Mouse (Mus musculus) mesoderm, embryonic 11.5 days (tissue): Measurements from ENCODE around the gene Ift122.

Source experiments
- DNase-seq: peaks from one replicate; pipeline ENCODE4 v3.0.0-alpha.2; 2012; ENCODE audit warnings: low read depth, low spot score

Ift122 gene

GRCm38 (mm10) chr6:115891061-115891460, 37.8 kb downstream of the Ift122 start:
- DNase-seq, result no peak

GRCm38 (mm10) chr6:115891497-115892061, 38.3 kb downstream of the Ift122 start:
- peak; percentile 37 for DNase-seq

- no peak for DNase-seq
Observed at GRCm38 (mm10) chr6:115892363-115892762, 39.1 kb downstream of the Ift122 start.

- DNase-seq, result no peak
Observed at GRCm38 (mm10) chr6:115896346-115896745, 43.1 kb downstream of the Ift122 start.

- DNase-seq, result no peak
Observed at GRCm38 (mm10) chr6:115897117-115897516, 43.8 kb downstream of the Ift122 start.

GRCm38 (mm10) chr6:115897926-115898520, 44.8 kb downstream of the Ift122 start:
- DNase-seq, result no peak

GRCm38 (mm10) chr6:115901062-115901461, 47.8 kb downstream of the Ift122 start:
- DNase-seq, result peak; percentile 52

GRCm38 (mm10) chr6:115901489-115901931, 48.2 kb downstream of the Ift122 start:
- DNase-seq, result no peak

GRCm38 (mm10) chr6:115902545-115902944, 49.3 kb downstream of the Ift122 start:
- no peak for DNase-seq

- no peak for DNase-seq
Observed at GRCm38 (mm10) chr6:115905568-115905967, 52.3 kb downstream of the Ift122 start.

GRCm38 (mm10) chr6:115906455-115906854, 53.2 kb downstream of the Ift122 start:
- no peak for DNase-seq

- DNase-seq, result no peak
Observed at GRCm38 (mm10) chr6:115906871-115907270, 53.6 kb downstream of the Ift122 start.

- no peak for DNase-seq
Observed at GRCm38 (mm10) chr6:115908421-115908982, 55.2 kb downstream of the Ift122 start.

GRCm38 (mm10) chr6:115909052-115909451, 55.8 kb downstream of the Ift122 start:
- no peak for DNase-seq

- DNase-seq, result no peak
Observed at GRCm38 (mm10) chr6:115909940-115910339, 56.7 kb downstream of the Ift122 start.

GRCm38 (mm10) chr6:115911763-115912162, 58.5 kb downstream of the Ift122 start:
- DNase-seq, result no peak

GRCm38 (mm10) chr6:115913482-115913881, 60.2 kb downstream of the Ift122 start:
- no peak for DNase-seq

- no peak for DNase-seq
Observed at GRCm38 (mm10) chr6:115914511-115915202, 61.4 kb downstream of the Ift122 start.

GRCm38 (mm10) chr6:115915601-115916445, 62.6 kb downstream of the Ift122 start:
- DNase-seq, result no peak

- DNase-seq, result no peak
Observed at GRCm38 (mm10) chr6:115916611-115917010, 63.3 kb downstream of the Ift122 start.

GRCm38 (mm10) chr6:115918615-115919014, 65.3 kb downstream of the Ift122 start:
- DNase-seq, result no peak

- DNase-seq, result no peak
Observed at GRCm38 (mm10) chr6:115919876-115920275, 66.6 kb downstream of the Ift122 start.
